Mouse (Mus musculus): ENCODE measurements at regions not wholly inside any gene's neighbourhood (a gene's known extent, or its start where the extent isn't known, plus 50 kb on each side); places are given as distances from the start of the nearest gene placed in this dataset.
"Not testable (repeated sequence)": the region's sequence is repeated elsewhere in the genome, so short reads cannot be mapped to it uniquely, and the experiment has no call there.

GRCm38 (mm10) chr17:43139916-43140315, 123.6 kb downstream of the Tnfrsf21 start:
- no peak for DNase-seq (ENCODE audit: low read depth, low spot score)

GRCm38 (mm10) chr17:43141740-43142139, 125.4 kb downstream of the Tnfrsf21 start:
- DNase-seq (ENCODE audit: low read depth, low spot score): no peak

- no peak for DNase-seq (ENCODE audit: low read depth, low spot score)
Observed at GRCm38 (mm10) chr17:43145749-43146148, 124.4 kb upstream of the Adgrf1 start.

- DNase-seq (ENCODE audit: low read depth, low spot score): no peak
Observed at GRCm38 (mm10) chr17:43147935-43148334, 122.2 kb upstream of the Adgrf1 start.

GRCm38 (mm10) chr17:43152620-43153019, 117.5 kb upstream of the Adgrf1 start:
- no peak for DNase-seq (ENCODE audit: low read depth, low spot score)

GRCm38 (mm10) chr17:43155271-43155670, 114.9 kb upstream of the Adgrf1 start:
- not testable (repeated sequence) for DNase-seq (ENCODE audit: low read depth, low spot score)

GRCm38 (mm10) chr17:43156116-43156515, 114.0 kb upstream of the Adgrf1 start:
- no peak for DNase-seq (ENCODE audit: low read depth, low spot score)

- DNase-seq (ENCODE audit: low read depth, low spot score): peak; percentile 28
Observed at GRCm38 (mm10) chr17:43157781-43158501, 112.2 kb upstream of the Adgrf1 start.

GRCm38 (mm10) chr17:43158741-43159140, 111.4 kb upstream of the Adgrf1 start:
- peak; percentile 30 for DNase-seq (ENCODE audit: low read depth, low spot score)

GRCm38 (mm10) chr17:43161306-43161705, 108.8 kb upstream of the Adgrf1 start:
- DNase-seq (ENCODE audit: low read depth, low spot score): not testable (repeated sequence)

GRCm38 (mm10) chr17:43163126-43163525, 107.0 kb upstream of the Adgrf1 start:
- no peak for DNase-seq (ENCODE audit: low read depth, low spot score)

- no peak for DNase-seq (ENCODE audit: low read depth, low spot score)
Observed at GRCm38 (mm10) chr17:43166091-43166490, 104.0 kb upstream of the Adgrf1 start.

- no peak for DNase-seq (ENCODE audit: low read depth, low spot score)
Observed at GRCm38 (mm10) chr17:43169435-43169834, 100.7 kb upstream of the Adgrf1 start.

- DNase-seq (ENCODE audit: low read depth, low spot score): no peak
Observed at GRCm38 (mm10) chr17:43172657-43173165, 97.4 kb upstream of the Adgrf1 start.

GRCm38 (mm10) chr17:43174860-43175259, 95.3 kb upstream of the Adgrf1 start:
- no peak for DNase-seq (ENCODE audit: low read depth, low spot score)

GRCm38 (mm10) chr17:43177244-43177643, 92.9 kb upstream of the Adgrf1 start:
- DNase-seq (ENCODE audit: low read depth, low spot score): no peak

GRCm38 (mm10) chr17:43190016-43190415, 80.1 kb upstream of the Adgrf1 start:
- DNase-seq (ENCODE audit: low read depth, low spot score): no peak

GRCm38 (mm10) chr17:43190853-43191485, 79.2 kb upstream of the Adgrf1 start:
- DNase-seq (ENCODE audit: low read depth, low spot score): no peak

GRCm38 (mm10) chr17:43197232-43197631, 72.9 kb upstream of the Adgrf1 start:
- DNase-seq (ENCODE audit: low read depth, low spot score): no peak

GRCm38 (mm10) chr17:43200832-43201231, 69.3 kb upstream of the Adgrf1 start:
- no peak for DNase-seq (ENCODE audit: low read depth, low spot score)

- no peak for DNase-seq (ENCODE audit: low read depth, low spot score)
Observed at GRCm38 (mm10) chr17:43206701-43207470, 63.2 kb upstream of the Adgrf1 start.

GRCm38 (mm10) chr17:43209727-43210126, 60.4 kb upstream of the Adgrf1 start:
- DNase-seq (ENCODE audit: low read depth, low spot score): no peak

Data from forelimb bud, embryonic 11.5 days (tissue).